Mouse (Mus musculus) cerebellum, postnatal 14 days (tissue): Measurements from ENCODE around the gene Phlpp1.
"Not testable (repeated sequence)": the region's sequence is repeated elsewhere in the genome, so short reads cannot be mapped to it uniquely, and the experiment has no call there.

Experiments used
- DNase-seq, 2 experiments: peaks; one replicate each; pipeline ENCODE4 v3.0.0; 2021; ENCODE audit warnings: mixed read lengths in 2 of 2

Gene Phlpp1

GRCm38 (mm10) chr1:106268028-106268799 is 96.7 kb downstream of the Phlpp1 start:
- no peak for DNase-seq

GRCm38 (mm10) chr1:106269337-106269736 is 97.8 kb downstream of the Phlpp1 start:
- no peak for DNase-seq

DNA sequence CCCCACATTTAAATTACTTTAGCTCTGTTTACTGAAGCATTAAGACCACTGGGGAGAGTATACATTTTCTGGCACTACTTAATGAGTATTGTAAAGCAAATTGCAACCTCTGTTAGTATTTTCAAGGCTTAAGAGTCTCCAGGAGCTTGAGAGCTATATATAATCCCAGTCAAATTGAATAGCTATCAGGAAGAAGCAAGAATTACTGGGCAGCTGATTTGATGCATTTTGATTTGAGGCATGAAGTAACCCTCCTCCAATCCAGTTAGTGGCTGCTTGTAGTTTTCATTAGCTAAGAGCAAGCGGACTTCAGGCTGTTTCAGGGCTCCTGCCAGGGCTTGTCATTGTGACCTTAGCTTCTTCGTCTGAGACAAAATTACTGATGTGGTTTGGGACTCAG is 101.4 kb downstream of the Phlpp1 start:
- no peak for DNase-seq

GRCm38 (mm10) chr1:106273801-106274200 is 102.2 kb downstream of the Phlpp1 start:
- no peak for DNase-seq

- no peak for DNase-seq
These were observed 103.0 kb downstream of the Phlpp1 start for GRCm38 (mm10) chr1:106274561-106275001.

DNA sequence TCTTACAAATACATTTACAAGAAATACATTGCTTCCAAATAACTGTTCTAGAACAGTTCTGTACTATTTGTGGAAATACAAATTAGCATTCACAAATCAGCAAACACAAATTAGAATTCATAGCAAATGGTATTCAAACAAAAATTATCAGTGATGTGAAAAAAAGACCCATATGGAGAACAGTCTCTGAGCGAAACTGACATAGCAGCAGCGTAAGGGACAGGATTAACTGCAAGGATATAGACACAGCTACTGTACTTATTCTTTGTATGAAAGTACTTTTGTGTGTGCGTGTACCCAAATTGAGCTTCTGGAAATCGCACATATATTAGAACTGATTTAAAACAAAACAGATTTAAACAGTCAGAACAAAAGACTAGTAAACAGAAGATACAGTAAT is 103.6 kb downstream of the Phlpp1 start:
- no peak for DNase-seq

GRCm38 (mm10) chr1:106275731-106276130 is 104.2 kb downstream of the Phlpp1 start:
- DNase-seq = no peak

- DNase-seq = no peak
These were observed 105.3 kb downstream of the Phlpp1 start for GRCm38 (mm10) chr1:106276824-106277223.

GRCm38 (mm10) chr1:106277286-106277685 is 105.7 kb downstream of the Phlpp1 start:
- peak; percentile 28 to 49 for DNase-seq

GRCm38 (mm10) chr1:106278552-106279060 is 107.1 kb downstream of the Phlpp1 start:
- DNase-seq = no peak

- peak; percentile 29 to 56 for DNase-seq
These were observed 108.0 kb downstream of the Phlpp1 start for GRCm38 (mm10) chr1:106279404-106280123.

DNA sequence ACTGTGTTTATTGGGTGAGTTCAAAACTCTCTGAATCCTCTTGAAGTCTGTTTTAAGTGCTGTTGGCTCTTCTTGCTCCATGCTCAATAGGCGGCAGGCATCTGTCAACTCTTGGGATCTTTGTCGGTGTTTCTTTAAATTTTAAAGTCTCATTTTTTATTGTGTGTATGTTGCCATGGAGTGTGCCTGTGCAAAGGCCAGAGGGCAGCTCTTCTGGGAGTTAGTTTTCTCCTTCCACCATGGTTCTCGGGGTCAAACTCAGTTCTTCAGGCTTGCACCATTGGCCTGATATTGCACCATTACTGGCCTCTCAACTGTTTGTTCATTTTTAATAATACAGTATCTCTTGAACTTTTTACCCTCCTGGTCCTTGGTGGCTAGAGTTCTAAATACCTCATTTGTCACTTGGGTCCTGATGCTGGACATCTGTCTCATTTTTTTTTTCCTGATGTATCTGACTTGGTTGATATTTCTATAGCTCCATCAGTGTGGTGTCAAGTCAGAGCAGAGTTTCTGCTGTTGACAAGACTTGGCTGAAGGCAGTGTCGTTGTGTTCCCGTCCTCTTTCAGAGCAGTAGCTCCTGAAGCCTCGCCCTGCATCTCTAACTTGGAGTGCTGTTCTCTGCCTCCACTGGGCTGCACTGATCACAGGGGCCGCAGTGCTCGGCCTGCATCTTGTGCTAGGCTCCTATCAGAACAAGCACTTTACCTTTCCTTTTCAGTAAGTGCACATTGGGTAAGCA is 108.8 kb downstream of the Phlpp1 start:
- no peak for DNase-seq

DNA sequence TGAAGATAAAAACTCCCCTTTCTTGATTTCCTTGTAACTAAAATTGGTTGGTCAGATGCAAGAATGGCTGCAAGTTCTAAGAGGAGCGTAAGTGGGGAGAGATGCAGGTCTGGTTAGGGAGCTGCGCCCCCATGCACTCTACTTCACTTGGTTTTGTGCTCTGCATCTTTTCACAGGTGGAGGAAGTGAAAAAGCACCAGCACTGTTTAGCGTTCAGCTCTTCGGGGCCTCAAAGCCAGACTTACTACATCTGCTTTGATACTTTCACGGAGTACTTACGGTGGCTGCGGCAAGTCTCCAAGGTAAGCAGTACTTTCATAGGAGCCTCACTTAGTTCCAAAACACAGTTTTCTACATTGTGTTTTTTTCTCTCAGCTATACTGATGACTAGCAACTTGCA is 115.3 kb downstream of the Phlpp1 start:
- no peak for DNase-seq

- no peak for DNase-seq
These were observed 117.5 kb downstream of the Phlpp1 start for GRCm38 (mm10) chr1:106289065-106289464.

GRCm38 (mm10) chr1:106289580-106289979 is 118.0 kb downstream of the Phlpp1 start:
- no peak for DNase-seq

DNA sequence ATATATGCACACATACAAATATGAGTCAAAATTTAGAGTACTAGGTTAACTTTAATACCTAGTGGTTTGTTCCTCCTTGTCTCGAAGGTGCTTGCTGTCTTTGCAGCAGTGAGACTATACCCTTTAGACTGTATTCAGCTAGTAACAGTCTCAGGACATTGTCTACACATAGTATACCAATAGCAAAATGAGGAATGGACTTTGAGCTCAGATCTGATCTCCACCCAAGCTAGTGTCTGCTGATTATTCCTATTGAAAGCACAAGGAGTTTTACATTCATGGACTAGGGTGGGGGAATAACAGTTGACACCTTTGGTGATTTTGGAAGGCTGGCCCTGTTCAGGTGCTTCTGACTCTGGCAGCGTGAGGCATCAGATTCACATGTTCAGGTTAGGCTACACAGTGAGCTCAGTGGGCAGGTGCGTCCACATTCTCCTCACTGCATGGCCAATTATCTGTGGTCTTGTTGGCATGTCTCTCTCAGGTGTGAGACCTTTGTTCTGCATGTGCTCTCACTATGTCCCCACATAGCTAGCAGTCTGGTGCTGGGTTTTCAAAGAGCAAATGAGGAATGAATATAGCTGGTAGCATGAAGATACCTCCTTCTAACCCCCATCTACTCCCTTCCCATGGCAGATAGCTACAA is 138.0 kb downstream of the Phlpp1 start:
- DNase-seq = no peak

DNA sequence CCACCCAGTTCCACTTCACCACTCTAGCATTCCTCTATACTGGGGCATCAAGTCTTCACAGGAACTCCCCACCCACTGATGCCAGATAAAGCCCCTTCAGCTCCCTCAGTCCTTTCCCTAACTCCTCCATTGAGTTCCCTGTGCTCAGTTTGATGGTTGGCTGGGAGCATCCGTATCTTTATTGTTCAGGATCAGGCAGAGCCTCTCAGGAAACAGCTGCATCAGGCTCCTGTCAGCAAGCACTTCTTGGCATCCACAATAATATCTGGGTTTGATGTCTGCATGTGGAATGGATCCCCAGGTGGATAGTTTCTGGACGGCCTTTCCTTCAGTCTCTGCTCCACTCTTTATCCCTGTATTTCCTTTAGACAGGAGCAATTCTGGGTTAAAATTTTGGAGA is 138.7 kb downstream of the Phlpp1 start:
- DNase-seq = no peak

- DNase-seq = not testable (repeated sequence)
These were observed 140.3 kb downstream of the Phlpp1 start for GRCm38 (mm10) chr1:106311830-106312229.

DNA sequence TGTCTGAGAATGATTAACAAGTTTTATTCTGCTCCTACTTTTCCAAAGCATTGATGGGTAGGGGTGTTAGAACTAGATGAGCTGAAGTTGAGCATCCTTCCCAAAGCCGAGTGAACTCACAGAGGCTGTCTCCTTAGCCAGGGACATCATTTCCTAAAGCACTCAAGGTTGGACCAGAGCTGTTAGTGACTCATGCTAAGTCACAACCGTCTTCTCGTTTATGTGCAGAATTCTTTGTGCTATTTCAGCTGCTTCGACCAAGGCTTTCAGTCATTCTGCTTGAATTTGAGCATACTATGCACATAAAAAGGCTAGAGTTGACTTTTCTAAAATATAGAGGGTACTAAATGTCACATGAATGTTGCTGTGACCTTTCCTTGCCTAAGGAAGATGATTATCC is 142.9 kb downstream of the Phlpp1 start:
- no peak for DNase-seq

DNA sequence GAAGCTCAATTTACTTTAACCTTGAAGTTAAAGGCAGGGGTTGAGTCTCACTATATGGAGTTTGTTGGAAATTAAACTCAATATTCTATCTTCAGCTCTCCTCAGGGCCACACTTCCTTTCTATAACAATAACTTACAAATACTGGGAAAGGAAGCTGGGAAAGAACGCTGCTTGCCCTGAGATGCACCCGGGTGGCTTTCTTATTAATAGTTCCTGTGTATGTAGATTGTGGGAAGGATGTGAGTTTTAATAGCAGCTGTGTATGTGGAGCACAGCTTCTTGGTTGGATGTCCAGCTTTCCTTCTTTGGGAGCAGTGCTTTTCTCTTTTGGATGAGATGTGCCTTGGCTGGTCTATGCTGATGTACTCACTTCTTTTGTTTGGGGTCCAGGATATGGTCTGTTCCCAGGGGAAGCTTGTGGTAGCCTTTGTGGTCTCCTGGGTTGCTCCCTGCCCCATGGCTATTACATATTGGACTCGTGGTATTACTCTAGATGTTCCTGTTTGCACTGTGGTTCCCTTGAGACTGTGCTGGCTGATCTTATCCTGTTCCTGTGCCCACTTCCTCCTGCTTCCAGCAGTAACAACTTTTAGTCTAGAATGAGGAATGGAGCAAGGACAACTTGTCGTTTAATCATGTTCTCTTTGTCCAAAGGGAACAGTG is 145.2 kb downstream of the Phlpp1 start:
- no peak for DNase-seq

- no peak for DNase-seq
These were observed 146.8 kb downstream of the Phlpp1 start for GRCm38 (mm10) chr1:106318341-106318740.

- no peak for DNase-seq
These were observed 149.0 kb downstream of the Phlpp1 start for GRCm38 (mm10) chr1:106320583-106320982.
